12 mouse cellular contexts compared by ENCODE assay signal in genomic region chr10:69962976-69963375, GRCm38 (mm10).
"Had no signal": no experiment of that assay in that cellular context is flagged by ENCODE, and none has a peak within 500 bp of the region (broad histone marks: within the 10 kb centered on the region; RNA-seq: fewer than 3 reads in every experiment).

No protein-coding gene starts in this region.

- ATAC-seq: intestine, embryonic 16.5 days; liver, embryonic 12.5 days; midbrain, embryonic 15.5 days had no signal

- H3K27ac ChIP-seq: kidney, embryonic 15.5 days; limb, embryonic 15.5 days; liver, embryonic 12.5 days; midbrain, embryonic 15.5 days; neural tube, embryonic 12.5 days had no signal

- DNase-seq: kidney, adult 2 months; kidney, postnatal 14 days; lung, embryonic 14.5 days; lung, postnatal 10 days; lung, postnatal 4 days; thymus, postnatal 36 days had no signal

- H3K4me3 ChIP-seq: kidney, embryonic 15.5 days; limb, embryonic 15.5 days; liver, embryonic 12.5 days; midbrain, embryonic 15.5 days; neural tube, embryonic 12.5 days had no signal
